Mouse (Mus musculus): ENCODE results near the gene Kif22.

GRCm38 (mm10) chr7:127088083-127088482 is 45.8 kb upstream of the Kif22 start:
- TF ChIP-seq CTCF (IDR thresholded peaks at IDR 0.05; ENCODE audit: borderline replicate concordance, insufficient read depth, low read depth, low read length), result no peak
- no peak for TF ChIP-seq POLR2A (IDR thresholded peaks at IDR 0.05; ENCODE audit: borderline replicate concordance, insufficient read depth, low read length)

Data from cerebellum, adult 2 months (tissue).